Mouse (Mus musculus): Measurements from ENCODE around the gene Tcf7l1. TPM values are rescaled to one million over a fixed set of nuclear protein-coding genes. Genes with fewer than 3 reads are reported as not detected.

Gene Tcf7l1
- polyA plus RNA-seq, 2 experiments = 3.1 TPM

DNA sequence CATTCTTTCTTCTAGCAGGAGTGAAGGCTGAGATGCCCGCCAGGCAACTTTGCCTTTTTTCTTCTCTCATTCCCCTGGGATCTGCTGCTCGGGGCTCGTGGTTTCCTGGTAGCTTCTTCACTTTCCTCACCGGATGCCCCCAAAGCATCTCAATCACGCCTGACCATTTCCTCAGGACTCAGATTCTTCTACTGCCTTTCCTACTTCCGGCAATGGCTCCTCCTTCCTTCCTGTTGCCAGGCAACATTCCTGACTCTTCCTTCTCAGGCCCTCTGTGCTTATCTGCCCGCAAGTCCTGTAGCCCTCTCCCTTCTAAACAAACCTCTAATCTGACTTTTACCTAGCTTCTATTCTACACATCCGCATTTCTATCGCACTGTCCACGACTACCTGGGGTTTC lies 98.5 kb downstream of the Tcf7l1 start:
- no peak overlapping the region for H3K4me2 ChIP-seq (ENCODE audit: low read depth)
- no peak overlapping the region for H3K4me3 ChIP-seq (ENCODE audit: insufficient read depth in 1 of 2, low read depth in 2 of 2, low read length in 2 of 2)
- TF ChIP-seq CTCF (IDR thresholded peaks at IDR 0.05; ENCODE audit: low read depth) (no peak), EP300 (IDR thresholded peaks at IDR 0.05; ENCODE audit: low read depth) (no peak)
- H3K4me1 ChIP-seq (replicated peaks; ENCODE audit: control insufficient read depth in 2 of 2, insufficient read depth in 2 of 2, low read length in 1 of 2) = 0 out of 4 replicates have a peak, but pooled peaks cover 0 to 3% of the 10 kb centered on the region in 2 experiments
- ATAC-seq (ENCODE audit: insufficient read depth) (no peak), DNase-seq (ENCODE audit: low read depth in 3 of 3, low spot score in 3 of 3) (no peak)
- H3K27ac ChIP-seq = no peak overlapping the region
- WGBS (ENCODE audit: insufficient replicate concordance) = 27% methylated on average over 10 of the region's 10 CpGs
- H3K27me3 ChIP-seq (ENCODE audit: control insufficient read depth, insufficient read depth, low read length) = no peaks in the 10 kb centered on the region
- H3K9me3 ChIP-seq (ENCODE audit: control insufficient read depth, low read length) = no peaks in the 10 kb centered on the region
- no peaks in the 10 kb centered on the region for H3K36me3 ChIP-seq (replicated peaks; ENCODE audit: control insufficient read depth, insufficient read depth, low read depth)
- no peak overlapping the region for H3K9ac ChIP-seq (replicated peaks)

DNA sequence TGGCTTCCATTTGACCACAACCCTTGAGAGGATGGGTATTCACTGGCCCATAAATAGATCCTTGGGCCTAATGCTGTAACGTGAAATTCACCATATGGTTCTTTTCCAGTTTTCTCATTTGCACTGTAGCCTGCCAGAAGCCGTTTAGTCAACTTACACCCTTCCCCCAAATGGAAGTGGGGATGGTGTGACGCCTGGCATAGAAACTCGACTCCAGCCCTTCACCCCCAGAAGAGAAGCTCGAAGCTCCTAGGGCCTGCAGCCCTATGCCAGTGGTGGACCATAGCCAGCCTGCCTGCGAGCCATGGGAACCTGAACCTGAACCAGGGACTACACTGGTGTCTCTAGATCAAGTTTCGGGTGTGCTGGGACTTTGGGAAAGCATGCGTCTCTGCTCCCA lies 99.1 kb downstream of the Tcf7l1 start:
- 62% methylated on average over 8 of the region's 8 CpGs for WGBS (ENCODE audit: insufficient replicate concordance)
- TF ChIP-seq CTCF (IDR thresholded peaks at IDR 0.05; ENCODE audit: low read depth) = no peak
- H3K4me3 ChIP-seq (ENCODE audit: insufficient read depth in 1 of 2, low read depth in 2 of 2, low read length in 2 of 2) = no peak overlapping the region
- H3K9ac ChIP-seq (replicated peaks) = no peak overlapping the region
- no peaks in the 10 kb centered on the region for H3K9me3 ChIP-seq (ENCODE audit: control insufficient read depth, low read length)
- H3K4me1 ChIP-seq (replicated peaks; ENCODE audit: control insufficient read depth in 2 of 2, insufficient read depth in 2 of 2, low read length in 1 of 2) = 0 out of 4 replicates have a peak, but pooled peaks cover 0 to 3% of the 10 kb centered on the region in 2 experiments
- no peak overlapping the region for H3K27ac ChIP-seq
- H3K27me3 ChIP-seq (ENCODE audit: control insufficient read depth, insufficient read depth, low read length) = no peaks in the 10 kb centered on the region
- no peaks in the 10 kb centered on the region for H3K36me3 ChIP-seq (replicated peaks; ENCODE audit: control insufficient read depth, insufficient read depth, low read depth)
- no peak for ATAC-seq (ENCODE audit: insufficient read depth)
- H3K4me2 ChIP-seq (ENCODE audit: low read depth) = no peak overlapping the region
- no peak for DNase-seq (ENCODE audit: low read depth in 3 of 3, low spot score in 3 of 3)

DNA sequence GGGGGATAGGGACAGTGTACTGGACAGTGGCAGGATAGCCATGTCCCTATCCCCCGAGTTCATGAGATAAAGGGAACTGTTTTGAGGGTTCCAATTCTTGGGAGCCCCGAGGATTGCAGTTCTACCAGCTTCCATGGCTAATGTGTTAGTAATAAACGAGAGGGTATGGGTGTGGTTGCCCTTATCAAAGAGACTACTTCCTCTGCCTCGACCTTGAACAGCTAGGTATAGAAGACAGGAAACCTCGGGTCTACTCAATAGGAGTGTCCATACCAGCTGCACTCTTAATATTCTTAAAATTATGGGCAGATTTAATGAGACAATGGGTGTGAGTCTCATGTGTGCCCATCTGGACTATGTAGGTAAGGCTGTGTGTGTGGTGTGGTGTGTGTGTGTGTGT lies 100.0 kb downstream of the Tcf7l1 start:
- H3K4me2 ChIP-seq (ENCODE audit: low read depth) = no peak overlapping the region
- H3K27ac ChIP-seq = no peak overlapping the region
- 0 out of 4 replicates have a peak, but pooled peaks cover 0 to 6% of the 10 kb centered on the region in 2 experiments for H3K4me1 ChIP-seq (replicated peaks; ENCODE audit: control insufficient read depth in 2 of 2, insufficient read depth in 2 of 2, low read length in 1 of 2)
- no peak for TF ChIP-seq CTCF (IDR thresholded peaks at IDR 0.05; ENCODE audit: low read depth)
- TF ChIP-seq EP300 (IDR thresholded peaks at IDR 0.05; ENCODE audit: low read depth) = no peak
- 17% methylated on average over 5 of the region's 5 CpGs for WGBS (ENCODE audit: insufficient replicate concordance)
- H3K9ac ChIP-seq (replicated peaks) = no peak overlapping the region
- no peaks in the 10 kb centered on the region for H3K36me3 ChIP-seq (replicated peaks; ENCODE audit: control insufficient read depth, insufficient read depth, low read depth)
- DNase-seq (ENCODE audit: low read depth in 3 of 3, low spot score in 3 of 3) = no peak
- ATAC-seq (ENCODE audit: insufficient read depth) = no peak
- H3K4me3 ChIP-seq (ENCODE audit: insufficient read depth in 1 of 2, low read depth in 2 of 2, low read length in 2 of 2) = no peak overlapping the region
- H3K27me3 ChIP-seq (ENCODE audit: control insufficient read depth, insufficient read depth, low read length) = no peaks in the 10 kb centered on the region
- no peaks in the 10 kb centered on the region for H3K9me3 ChIP-seq (ENCODE audit: control insufficient read depth, low read length)

DNA sequence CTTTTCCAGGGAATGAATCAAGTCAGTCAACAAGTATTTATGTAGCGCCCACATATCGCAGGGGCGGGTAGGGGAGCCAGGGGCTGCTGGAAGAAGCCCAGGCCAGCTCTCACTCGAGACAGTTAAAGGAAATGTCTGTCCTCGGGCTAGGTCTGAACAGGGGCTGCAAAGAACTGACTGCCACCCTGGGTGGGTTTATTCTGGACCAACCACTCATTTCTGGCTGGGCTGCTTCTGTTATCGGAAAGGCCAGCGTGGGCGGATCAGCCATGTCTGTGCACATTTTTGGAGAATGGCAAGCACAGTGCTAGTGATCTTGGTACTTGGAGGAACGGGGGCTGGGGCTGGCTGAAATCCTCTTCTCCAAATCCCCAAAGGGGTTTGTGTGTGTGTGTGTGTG lies 103.9 kb downstream of the Tcf7l1 start:
- ATAC-seq (ENCODE audit: insufficient read depth) = no peak
- no peaks in the 10 kb centered on the region for H3K9me3 ChIP-seq (ENCODE audit: control insufficient read depth, low read length)
- no peaks in the 10 kb centered on the region for H3K27me3 ChIP-seq (ENCODE audit: control insufficient read depth, insufficient read depth, low read length)
- DNase-seq (ENCODE audit: low read depth in 3 of 3, low spot score in 3 of 3) = no peak
- 52% methylated on average over 9 of the region's 9 CpGs for WGBS (ENCODE audit: insufficient replicate concordance)
- TF ChIP-seq EP300 (IDR thresholded peaks at IDR 0.05; ENCODE audit: low read depth) = no peak
- TF ChIP-seq CTCF (IDR thresholded peaks at IDR 0.05; ENCODE audit: low read depth) = no peak
- no peaks in the 10 kb centered on the region for H3K36me3 ChIP-seq (replicated peaks; ENCODE audit: control insufficient read depth, insufficient read depth, low read depth)
- 0 out of 4 replicates have a peak, but pooled peaks cover 0 to 3% of the 10 kb centered on the region in 2 experiments for H3K4me1 ChIP-seq (replicated peaks; ENCODE audit: control insufficient read depth in 2 of 2, insufficient read depth in 2 of 2, low read length in 1 of 2)
- no peak overlapping the region for H3K9ac ChIP-seq (replicated peaks)
- H3K4me3 ChIP-seq (ENCODE audit: insufficient read depth in 1 of 2, low read depth in 2 of 2, low read length in 2 of 2) = no peak overlapping the region
- H3K27ac ChIP-seq = no peak overlapping the region
- H3K4me2 ChIP-seq (ENCODE audit: low read depth) = no peak overlapping the region

DNA sequence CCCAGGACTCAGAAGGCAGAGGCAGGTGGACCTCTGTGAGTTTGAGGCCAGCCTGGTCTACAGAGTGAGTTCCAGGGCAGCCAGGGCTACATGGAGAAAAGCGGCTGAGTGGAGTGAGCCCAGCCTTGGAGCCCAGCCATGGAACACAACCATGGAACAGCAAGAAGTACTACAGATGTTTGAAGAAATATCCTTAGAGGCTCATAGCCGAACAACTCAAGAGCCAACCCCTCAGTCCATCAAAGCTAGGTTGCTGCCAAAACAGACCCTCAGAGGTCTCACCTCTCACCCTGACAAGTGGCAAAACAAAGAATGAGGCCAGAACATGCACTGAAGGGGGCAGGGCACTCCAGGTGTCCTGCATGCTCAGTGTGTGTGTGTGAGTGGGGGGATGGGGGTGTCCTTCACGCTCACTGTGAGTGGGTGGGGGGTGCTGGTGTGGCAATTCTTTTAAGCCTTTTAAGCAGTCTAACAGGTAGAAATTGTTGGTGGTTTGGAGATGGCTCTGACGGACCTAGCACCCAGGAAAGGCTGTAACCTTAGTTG lies 104.7 kb downstream of the Tcf7l1 start:
- TF ChIP-seq EP300 (IDR thresholded peaks at IDR 0.05; ENCODE audit: low read depth) (no peak), CTCF (IDR thresholded peaks at IDR 0.05; ENCODE audit: low read depth) (no peak)
- no peak overlapping the region for H3K4me2 ChIP-seq (ENCODE audit: low read depth)
- 61% methylated on average over 4 of the region's 4 CpGs for WGBS (ENCODE audit: insufficient replicate concordance)
- DNase-seq (ENCODE audit: low read depth in 3 of 3, low spot score in 3 of 3) (no peak), ATAC-seq (ENCODE audit: insufficient read depth) (no peak)
- no peak overlapping the region for H3K4me3 ChIP-seq (ENCODE audit: insufficient read depth in 1 of 2, low read depth in 2 of 2, low read length in 2 of 2)
- 0 out of 4 replicates have a peak, but pooled peaks cover 0 to 3% of the 10 kb centered on the region in 2 experiments for H3K4me1 ChIP-seq (replicated peaks; ENCODE audit: control insufficient read depth in 2 of 2, insufficient read depth in 2 of 2, low read length in 1 of 2)
- no peaks in the 10 kb centered on the region for H3K36me3 ChIP-seq (replicated peaks; ENCODE audit: control insufficient read depth, insufficient read depth, low read depth)
- no peaks in the 10 kb centered on the region for H3K27me3 ChIP-seq (ENCODE audit: control insufficient read depth, insufficient read depth, low read length)
- no peak overlapping the region for H3K9ac ChIP-seq (replicated peaks)
- H3K9me3 ChIP-seq (ENCODE audit: control insufficient read depth, low read length) = no peaks in the 10 kb centered on the region
- no peak overlapping the region for H3K27ac ChIP-seq
